Mouse (Mus musculus) testis, adult 2 months (tissue): ENCODE results near the gene Acot3.

Experiments
- CTCF ChIP-seq: fragments of 200-500 bp; IDR thresholded peaks from 2 replicates; pipeline ENCODE4 v1.5.1; 2012; ENCODE audit warnings: low read depth, mild to moderate bottlenecking, inconsistent platforms, low read length, moderate library complexity; ENCODE audit not compliant: control insufficient read depth, insufficient read depth, insufficient replicate concordance
- POLR2A ChIP-seq: fragments of 200-500 bp; IDR thresholded peaks from 2 replicates; pipeline ENCODE4 v1.6.1; 2012; ENCODE audit warnings: low read depth, mild to moderate bottlenecking, inconsistent platforms, low read length, moderate library complexity; ENCODE audit not compliant: control insufficient read depth

DNA sequence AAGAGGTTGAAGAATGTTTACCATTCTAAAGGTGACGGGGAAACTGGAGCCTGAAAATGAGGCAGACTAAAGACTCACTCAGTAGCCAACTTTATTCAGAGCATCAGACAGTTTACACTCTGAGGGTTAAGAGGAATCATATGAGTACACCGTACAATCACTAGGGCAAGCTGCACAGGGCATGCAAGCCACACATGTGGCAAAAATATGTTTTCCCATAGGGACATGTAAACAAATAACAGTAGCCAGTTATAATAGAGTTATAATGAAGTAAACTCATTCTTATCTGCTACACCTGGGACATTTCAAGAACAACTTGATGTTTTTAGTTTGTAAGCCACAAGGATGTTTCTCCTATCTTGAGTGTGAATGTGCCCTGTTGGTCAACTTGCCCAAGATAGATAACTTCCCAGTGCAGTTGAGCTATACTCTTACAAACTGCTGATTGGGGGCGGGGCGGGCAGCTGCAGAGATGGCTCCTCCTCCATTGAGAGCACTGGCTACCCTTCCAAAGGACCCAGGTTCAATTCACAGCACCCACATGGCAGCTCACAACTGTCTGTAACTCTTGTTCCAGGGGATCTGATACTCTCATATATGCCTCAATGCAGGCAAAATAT, 25.5 kb downstream of the Acot3 start:
- no peak for TF ChIP-seq CTCF
- no peak for TF ChIP-seq POLR2A
